In the genomic region with DNA sequence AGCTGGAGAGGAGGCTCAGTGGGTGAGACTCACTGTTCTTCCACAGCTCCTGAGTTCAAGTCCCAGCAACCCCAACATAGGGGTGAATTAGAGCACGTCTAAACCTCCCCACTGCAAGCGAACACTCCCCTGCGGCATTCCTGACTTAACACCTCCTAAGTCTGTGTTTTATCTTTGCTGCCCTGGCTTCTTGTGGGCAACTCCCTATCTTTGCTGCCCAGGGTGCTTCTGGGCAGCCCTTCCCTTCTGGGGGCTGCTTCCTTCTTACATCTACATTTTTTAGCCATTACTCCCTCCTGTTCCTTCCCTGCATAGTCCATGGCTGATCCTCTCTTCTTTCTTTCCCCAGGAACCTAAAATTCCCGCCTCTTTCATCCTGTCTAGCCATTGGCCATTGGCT, we compare ENCODE assay signal across 35 mouse cellular contexts. TPM values are rescaled to one million over a fixed set of nuclear protein-coding genes. Genes with fewer than 3 reads are reported as not detected.
DNase-seq lines count a peak whose midpoint lies in the region; ATAC-seq and TF ChIP-seq lines count a peak whose summit lies in the region.
"Had no signal": no experiment of that assay in that cellular context is flagged by ENCODE, and none has a peak within 500 bp of the region (broad histone marks: within the 10 kb centered on the region; RNA-seq: fewer than 3 reads in every experiment).

No protein-coding gene starts in this region.

- peak; percentile 87 for TF ChIP-seq EP300 in liver, postnatal 0 days (IDR thresholded peaks at IDR 0.05; ENCODE audit: low read depth)

- WGBS in bone marrow, adult 2 months: 61% methylated on average over 4 of the region's 4 CpGs
- WGBS in liver, embryonic 12.5 days (ENCODE audit: insufficient replicate concordance): 18% methylated on average over 4 of the region's 4 CpGs
- 55% methylated on average over 4 of the region's 4 CpGs for WGBS in liver, postnatal 0 days (ENCODE audit: insufficient replicate concordance)
- WGBS in hindbrain, embryonic 16.5 days: 88% methylated on average over 4 of the region's 4 CpGs
- WGBS in forebrain, embryonic 15.5 days: 82% methylated on average over 4 of the region's 4 CpGs

- no peak overlapping the region for H3K4me3 ChIP-seq in bone marrow, adult 2 months (replicated peaks; ENCODE audit: control insufficient read depth, low read depth, low read length)
- H3K4me3 ChIP-seq in liver, embryonic 12.5 days: peak overlapping the region; percentile 16
- H3K4me3 ChIP-seq in liver, postnatal 0 days (ENCODE audit: low read depth, low read length): no peak overlapping the region
- no peak overlapping the region for H3K4me3 ChIP-seq in hindbrain, embryonic 16.5 days (ENCODE audit: low read length)
- no peak overlapping the region for H3K4me3 ChIP-seq in forebrain, embryonic 15.5 days
- H3K4me3 ChIP-seq: embryonic facial prominence, embryonic 15.5 days; hindbrain, embryonic 12.5 days; limb, embryonic 13.5 days; midbrain, embryonic 12.5 days; neural tube, embryonic 13.5 days had no signal

- no peak for DNase-seq in liver, postnatal 0 days
- no peak for DNase-seq in left cerebral cortex, postnatal 25 days (ENCODE audit: low spot score in 2 of 2)
- no peak for DNase-seq in gastrocnemius, postnatal 14 days
- DNase-seq: adrenal gland, adult 8-10 months; cerebellum, adult 11-12 months; cerebellum, postnatal 10 days; gastrocnemius, postnatal 25 days; heart, adult 11 months; heart, postnatal 36 days; kidney, adult 9 months; kidney, postnatal 10 days; lung, adult 2 months; lung, postnatal 10 days; thymus, adult 2 months; thymus, postnatal 4 days had no signal

- no peaks in the 10 kb centered on the region; the same call in none of the 2 replicates for H3K4me1 ChIP-seq in bone marrow, adult 2 months (ENCODE audit: control insufficient read depth, insufficient read depth, low read length)
- H3K4me1 ChIP-seq in liver, embryonic 12.5 days: peaks cover 69% of the 10 kb centered on the region
- peaks cover 8% of the 10 kb centered on the region; the same call in 1 of the 2 replicates for H3K4me1 ChIP-seq in liver, postnatal 0 days (ENCODE audit: insufficient read depth)
- peaks cover 16% of the 10 kb centered on the region for H3K4me1 ChIP-seq in hindbrain, embryonic 16.5 days (ENCODE audit: control insufficient read depth, insufficient read depth, low read depth, low read length)
- peaks cover 15% of the 10 kb centered on the region for H3K4me1 ChIP-seq in forebrain, embryonic 15.5 days

- H3K9me3 ChIP-seq in liver, embryonic 12.5 days (replicated peaks): no peaks in the 10 kb centered on the region
- H3K9me3 ChIP-seq in liver, postnatal 0 days (ENCODE audit: low read length): no peaks in the 10 kb centered on the region
- no peaks in the 10 kb centered on the region for H3K9me3 ChIP-seq in hindbrain, embryonic 16.5 days (ENCODE audit: control insufficient read depth, low read length)
- H3K9me3 ChIP-seq in forebrain, embryonic 15.5 days: no peaks in the 10 kb centered on the region
- H3K9me3 ChIP-seq: embryonic facial prominence, embryonic 15.5 days; hindbrain, embryonic 12.5 days; limb, embryonic 13.5 days; midbrain, embryonic 12.5 days; neural tube, embryonic 13.5 days had no signal

- peak overlapping the region; percentile 56 for H3K4me2 ChIP-seq in liver, embryonic 12.5 days
- H3K4me2 ChIP-seq in liver, postnatal 0 days (ENCODE audit: low read depth, low read length): peak overlapping the region; percentile 30
- no peak overlapping the region for H3K4me2 ChIP-seq in hindbrain, embryonic 16.5 days (ENCODE audit: low read length)
- no peak overlapping the region for H3K4me2 ChIP-seq in forebrain, embryonic 15.5 days (replicated peaks)
- H3K4me2 ChIP-seq: embryonic facial prominence, embryonic 15.5 days; heart, embryonic 11.5 days; hindbrain, embryonic 12.5 days; limb, embryonic 13.5 days; midbrain, embryonic 12.5 days; neural tube, embryonic 13.5 days had no signal

- peaks cover 81% of the 10 kb centered on the region for H3K36me3 ChIP-seq in liver, embryonic 12.5 days
- peaks cover 12% of the 10 kb centered on the region for H3K36me3 ChIP-seq in liver, postnatal 0 days (replicated peaks; ENCODE audit: insufficient read depth, low read length)
- peaks cover 13% of the 10 kb centered on the region for H3K36me3 ChIP-seq in hindbrain, embryonic 16.5 days (ENCODE audit: control insufficient read depth, insufficient read depth, low read length)
- peaks cover 5% of the 10 kb centered on the region; the same call in 1 of the 2 replicates for H3K36me3 ChIP-seq in forebrain, embryonic 15.5 days

- H3K9ac ChIP-seq in liver, embryonic 12.5 days: peak overlapping the region; percentile 57
- no peak overlapping the region for H3K9ac ChIP-seq in liver, postnatal 0 days (replicated peaks)
- H3K9ac ChIP-seq in hindbrain, embryonic 16.5 days (ENCODE audit: low read depth, low read length): no peak overlapping the region
- H3K9ac ChIP-seq in forebrain, embryonic 15.5 days (replicated peaks): no peak overlapping the region
- H3K9ac ChIP-seq: embryonic facial prominence, embryonic 15.5 days; hindbrain, embryonic 12.5 days; limb, embryonic 13.5 days; midbrain, embryonic 12.5 days; neural tube, embryonic 13.5 days had no signal

- no peak for TF ChIP-seq CTCF in bone marrow, adult 2 months (IDR thresholded peaks at IDR 0.05; ENCODE audit: control insufficient read depth, insufficient read depth, low read length)
- TF ChIP-seq CTCF in liver, postnatal 0 days (IDR thresholded peaks at IDR 0.05; ENCODE audit: low read depth): no peak

- no peak for TF ChIP-seq POLR2A in bone marrow, adult 2 months (IDR thresholded peaks at IDR 0.05; ENCODE audit: borderline replicate concordance, control insufficient read depth, low read depth, low read length)

- H3K27ac ChIP-seq in bone marrow, adult 2 months (ENCODE audit: control insufficient read depth, insufficient read depth, low read depth, low read length, poor library complexity): peak overlapping the region; percentile 13; the same call in 1 of the 2 replicates
- peak overlapping the region; percentile 98 for H3K27ac ChIP-seq in liver, embryonic 12.5 days
- peak overlapping the region; percentile 53 for H3K27ac ChIP-seq in liver, postnatal 0 days (ENCODE audit: low read depth)
- H3K27ac ChIP-seq in hindbrain, embryonic 16.5 days (ENCODE audit: low read depth, low read length): no peak overlapping the region
- H3K27ac ChIP-seq in forebrain, embryonic 15.5 days (replicated peaks): no peak overlapping the region
- H3K27ac ChIP-seq: embryonic facial prominence, embryonic 15.5 days; hindbrain, embryonic 12.5 days; limb, embryonic 13.5 days; macrophage; midbrain, embryonic 12.5 days; neural tube, embryonic 13.5 days had no signal

- ATAC-seq in erythroblast, adult 5-6 weeks (replicated peaks; ENCODE audit: low FRiP score, poor library complexity, severe bottlenecking): peak; percentile 82
- ATAC-seq in liver, embryonic 12.5 days: peak; percentile 75
- ATAC-seq in liver, postnatal 0 days: peak; percentile 64
- ATAC-seq in hindbrain, embryonic 16.5 days: no peak
- ATAC-seq in forebrain, embryonic 15.5 days (replicated peaks): no peak
- ATAC-seq: CD4-positive, CD25-positive, alpha-beta regulatory T cell, adult 4 months; intestine, postnatal 0 days had no signal

- peaks cover 27% of the 10 kb centered on the region for H3K27me3 ChIP-seq in liver, embryonic 12.5 days (replicated peaks)
- peaks cover 11% of the 10 kb centered on the region for H3K27me3 ChIP-seq in liver, postnatal 0 days (ENCODE audit: insufficient read depth, low read length)
- peaks cover 19% of the 10 kb centered on the region for H3K27me3 ChIP-seq in hindbrain, embryonic 16.5 days (replicated peaks; ENCODE audit: control insufficient read depth, insufficient read depth, low read length)
- H3K27me3 ChIP-seq in forebrain, embryonic 15.5 days: peaks cover 12% of the 10 kb centered on the region

- intact Hi-C loops in left cerebral cortex, postnatal 25 days (cut with DNase I): no loop called here
- intact Hi-C loops in gastrocnemius, postnatal 14 days (cut with DNase I; ENCODE audit: low total_unique reads): no loop called here

RNA-seq across cellular contexts. Expression of a gene that starts 5.0 kb away (rescaled TPM):
- 2.6 and 3.3 TPM in 2 replicates for polyA plus RNA-seq in bone marrow, adult 2 months (2011; ENCODE audit: insufficient read depth, insufficient read length, low replicate concordance, missing spikeins)
- not detected in 2 replicates for total RNA-seq in erythroblast, adult 5-6 weeks (2015; ENCODE audit: low replicate concordance)
- not detected in 2 replicates for total RNA-seq in erythroblast, adult 5-6 weeks (2017; ENCODE audit: low replicate concordance)
- polyA plus RNA-seq in liver, embryonic 12.5 days (2016; fragmentation: Nextera tagmentation; extraction: Ambion mirVana): 0.74 and 0.87 TPM in 2 replicates
- polyA plus RNA-seq in liver, postnatal 0 days (2015; fragmentation: Nextera tagmentation; extraction: Ambion mirVana): 0.15 TPM in 1 of 2 replicates, not detected in the other
- 10 to 100 TPM; 13.5 to 18.0 TPM for total RNA-seq in left cerebral cortex, postnatal 25 days (2021)
- 0.80 and 1.1 TPM in 2 replicates for polyA plus RNA-seq in hindbrain, embryonic 16.5 days (2015; fragmentation: Nextera tagmentation; extraction: Ambion mirVana)
- total RNA-seq in gastrocnemius, postnatal 14 days (2021): 1 to 10 TPM in 1 of 2 experiments, under 1 TPM in 1; 0.74 to 1.1 TPM
- polyA plus RNA-seq in forebrain, embryonic 15.5 days (2015; fragmentation: Nextera tagmentation; extraction: Ambion mirVana): 0.53 and 1.0 TPM in 2 replicates
- polyA plus RNA-seq: forebrain, embryonic 11.5 days had no signal

RNA-seq across cellular contexts. Expression of a gene that starts 38.4 kb away (rescaled TPM):
- 6.5 and 6.6 TPM in 2 replicates for polyA plus RNA-seq in bone marrow, adult 2 months (2011; ENCODE audit: insufficient read depth, insufficient read length, low replicate concordance, missing spikeins)
- 0.42 TPM in 1 of 2 replicates, not detected in the other for total RNA-seq in erythroblast, adult 5-6 weeks (2015; ENCODE audit: low replicate concordance)
- total RNA-seq in erythroblast, adult 5-6 weeks (2017; ENCODE audit: low replicate concordance): 1.4 and 2.0 TPM in 2 replicates
- polyA plus RNA-seq in liver, embryonic 12.5 days (2016; fragmentation: Nextera tagmentation; extraction: Ambion mirVana): 7.7 and 8.4 TPM in 2 replicates
- 1.8 and 2.1 TPM in 2 replicates for polyA plus RNA-seq in liver, postnatal 0 days (2015; fragmentation: Nextera tagmentation; extraction: Ambion mirVana)
- total RNA-seq in left cerebral cortex, postnatal 25 days (2021): 10 to 100 TPM; 72.1 to 93.5 TPM
- 13.8 and 16.4 TPM in 2 replicates for polyA plus RNA-seq in hindbrain, embryonic 16.5 days (2015; fragmentation: Nextera tagmentation; extraction: Ambion mirVana)
- 10 to 100 TPM; 11.2 to 17.1 TPM for total RNA-seq in gastrocnemius, postnatal 14 days (2021)
- polyA plus RNA-seq in forebrain, embryonic 15.5 days (2015; fragmentation: Nextera tagmentation; extraction: Ambion mirVana): 9.3 and 10.9 TPM in 2 replicates

RNA-seq across cellular contexts. Expression of a gene that starts 41.5 kb away (rescaled TPM):
- 0.61 TPM in 1 of 2 replicates, not detected in the other for polyA plus RNA-seq in bone marrow, adult 2 months (2011; ENCODE audit: insufficient read depth, insufficient read length, low replicate concordance, missing spikeins)
- total RNA-seq in erythroblast, adult 5-6 weeks (2015; ENCODE audit: low replicate concordance): not detected in 2 replicates
- 0.34 and 0.42 TPM in 2 replicates for total RNA-seq in erythroblast, adult 5-6 weeks (2017; ENCODE audit: low replicate concordance)
- 2.6 and 2.9 TPM in 2 replicates for polyA plus RNA-seq in liver, embryonic 12.5 days (2016; fragmentation: Nextera tagmentation; extraction: Ambion mirVana)
- 1.8 and 2.2 TPM in 2 replicates for polyA plus RNA-seq in liver, postnatal 0 days (2015; fragmentation: Nextera tagmentation; extraction: Ambion mirVana)
- total RNA-seq in left cerebral cortex, postnatal 25 days (2021): 1 to 10 TPM in 1 of 2 experiments, under 1 TPM in 1; 0.73 to 1.2 TPM
- 0.34 and 0.46 TPM in 2 replicates for polyA plus RNA-seq in hindbrain, embryonic 16.5 days (2015; fragmentation: Nextera tagmentation; extraction: Ambion mirVana)
- total RNA-seq in gastrocnemius, postnatal 14 days (2021): under 1 TPM; 0.58 to 0.90 TPM
- 0.09 and 0.10 TPM in 2 replicates for polyA plus RNA-seq in forebrain, embryonic 15.5 days (2015; fragmentation: Nextera tagmentation; extraction: Ambion mirVana)

RNA-seq across cellular contexts. Expression of a gene that starts 48.0 kb away (rescaled TPM):
- not detected in 2 replicates for polyA plus RNA-seq in bone marrow, adult 2 months (2011; ENCODE audit: insufficient read depth, insufficient read length, low replicate concordance, missing spikeins)
- not detected in 2 replicates for total RNA-seq in erythroblast, adult 5-6 weeks (2015; ENCODE audit: low replicate concordance)
- total RNA-seq in erythroblast, adult 5-6 weeks (2017; ENCODE audit: low replicate concordance): not detected in 2 replicates
- 0.05 TPM in 1 of 2 replicates, not detected in the other for polyA plus RNA-seq in liver, embryonic 12.5 days (2016; fragmentation: Nextera tagmentation; extraction: Ambion mirVana)
- not detected in 2 replicates for polyA plus RNA-seq in liver, postnatal 0 days (2015; fragmentation: Nextera tagmentation; extraction: Ambion mirVana)
- not detected for total RNA-seq in left cerebral cortex, postnatal 25 days (2021)
- not detected in 2 replicates for polyA plus RNA-seq in hindbrain, embryonic 16.5 days (2015; fragmentation: Nextera tagmentation; extraction: Ambion mirVana)
- total RNA-seq in gastrocnemius, postnatal 14 days (2021): not detected
- polyA plus RNA-seq in forebrain, embryonic 15.5 days (2015; fragmentation: Nextera tagmentation; extraction: Ambion mirVana): not detected in 2 replicates
- total RNA-seq: adrenal gland, adult 8-10 months; adrenal gland, postnatal 4 days; gastrocnemius, postnatal 25 days; heart, postnatal 36 days; layer of hippocampus, postnatal 10 days; left cerebral cortex, adult 18-20 months; left cerebral cortex, postnatal 14 days had no signal
- polyA plus RNA-seq: CD4-positive, CD25-positive, alpha-beta regulatory T cell, adult 4 months; cortical plate, adult 2 months; forebrain, embryonic 11.5 days; limb, embryonic 13.5 days had no signal

Comparison
In these comparisons a context has a peak if more than half of its experiments do, and no peak if none do; other contexts are left out.
1. H3K27ac ChIP-seq: peak in bone marrow, adult 2 months (single experiment), liver, embryonic 12.5 days (single experiment) and liver, postnatal 0 days (single experiment); none in hindbrain, embryonic 16.5 days (single experiment) and forebrain, embryonic 15.5 days (single experiment).
2. ATAC-seq: peak in erythroblast, adult 5-6 weeks (single experiment), liver, embryonic 12.5 days (single experiment) and liver, postnatal 0 days (single experiment); none in hindbrain, embryonic 16.5 days (single experiment) and forebrain, embryonic 15.5 days (single experiment).
3. H3K4me2 ChIP-seq: peak in liver, embryonic 12.5 days (single experiment) and liver, postnatal 0 days (single experiment); none in hindbrain, embryonic 16.5 days (single experiment) and forebrain, embryonic 15.5 days (single experiment).